Mouse (Mus musculus): ENCODE data around the gene Cit. TPM values are rescaled to one million over a fixed set of nuclear protein-coding genes. Genes with fewer than 3 reads are reported as not detected.

Cit gene
- polyA plus RNA-seq, 1 experiment from 2014 or later = 19.9 TPM

GRCm38 (mm10) chr5:115909106-115909505 is 64.0 kb downstream of the Cit start:
- no peak for DNase-seq (ENCODE audit: low spot score)

GRCm38 (mm10) chr5:115910491-115910890 is 65.4 kb downstream of the Cit start:
- no peak for DNase-seq (ENCODE audit: low spot score)

- DNase-seq (ENCODE audit: low spot score) = no peak
These were observed 70.4 kb downstream of the Cit start for GRCm38 (mm10) chr5:115915481-115915880.

- DNase-seq (ENCODE audit: low spot score) = no peak
These were observed 72.9 kb downstream of the Cit start for GRCm38 (mm10) chr5:115917960-115918359.

GRCm38 (mm10) chr5:115918597-115919351 is 73.7 kb downstream of the Cit start:
- no peak for DNase-seq (ENCODE audit: low spot score)

GRCm38 (mm10) chr5:115921990-115922389 is 76.9 kb downstream of the Cit start:
- DNase-seq (ENCODE audit: low spot score) = no peak

- no peak for DNase-seq (ENCODE audit: low spot score)
These were observed 79.9 kb downstream of the Cit start for GRCm38 (mm10) chr5:115924946-115925345.

- DNase-seq (ENCODE audit: low spot score) = no peak
These were observed 83.9 kb downstream of the Cit start for GRCm38 (mm10) chr5:115928786-115929507.

- DNase-seq (ENCODE audit: low spot score) = no peak
These were observed 87.2 kb downstream of the Cit start for GRCm38 (mm10) chr5:115932325-115932724.

GRCm38 (mm10) chr5:115936851-115937250 is 91.8 kb downstream of the Cit start:
- no peak for DNase-seq (ENCODE audit: low spot score)

- no peak for DNase-seq (ENCODE audit: low spot score)
These were observed 92.5 kb downstream of the Cit start for GRCm38 (mm10) chr5:115937566-115937965.

GRCm38 (mm10) chr5:115938999-115939398 is 93.9 kb downstream of the Cit start:
- DNase-seq (ENCODE audit: low spot score) = no peak

GRCm38 (mm10) chr5:115942389-115942788 is 97.3 kb downstream of the Cit start:
- DNase-seq (ENCODE audit: low spot score) = no peak

- DNase-seq (ENCODE audit: low spot score) = no peak
These were observed 99.9 kb downstream of the Cit start for GRCm38 (mm10) chr5:115944791-115945490.

- DNase-seq (ENCODE audit: low spot score) = no peak
These were observed 102.7 kb downstream of the Cit start for GRCm38 (mm10) chr5:115947622-115948353.

- DNase-seq (ENCODE audit: low spot score) = no peak
These were observed 105.9 kb downstream of the Cit start for GRCm38 (mm10) chr5:115950936-115951335.

- DNase-seq (ENCODE audit: low spot score) = peak; percentile 9
These were observed 108.1 kb downstream of the Cit start for GRCm38 (mm10) chr5:115953173-115953572.

- no peak for DNase-seq (ENCODE audit: low spot score)
These were observed 109.0 kb downstream of the Cit start for GRCm38 (mm10) chr5:115954084-115954483.

- DNase-seq (ENCODE audit: low spot score) = no peak
These were observed 109.5 kb downstream of the Cit start for GRCm38 (mm10) chr5:115954549-115954948.

- no peak for DNase-seq (ENCODE audit: low spot score)
These were observed 110.1 kb downstream of the Cit start for GRCm38 (mm10) chr5:115955131-115955530.

- DNase-seq (ENCODE audit: low spot score) = no peak
These were observed 111.0 kb downstream of the Cit start for GRCm38 (mm10) chr5:115956048-115956447.

All from thymus, postnatal 0 days (tissue).